Mouse (Mus musculus) lung, postnatal 10 days (tissue): ENCODE results near the gene Cuedc1.
A peak's percentile ranks its signal among the peaks of the same experiment; 100 is the strongest.

Source experiments
- DNase-seq: peaks from one replicate; pipeline ENCODE4 v3.0.0; 2021

Cuedc1 gene

GRCm38 (mm10) chr11:88241468-88242301 lies 143.8 kb downstream of the Cuedc1 start:
- DNase-seq, result peak; percentile 15
